Comparison of ENCODE assay signal across 19 mouse cellular contexts in genomic region chr7:71831790-71832525, GRCm38 (mm10).
A peak's percentile ranks its signal among the peaks of the same experiment; 100 is the strongest.
DNase-seq lines count a peak whose midpoint lies in the region; ATAC-seq and TF ChIP-seq lines count a peak whose summit lies in the region.
"Had no signal": no experiment of that assay in that cellular context is flagged by ENCODE, and none has a peak within 500 bp of the region (broad histone marks: within the 10 kb centered on the region; RNA-seq: fewer than 3 reads in every experiment).

No protein-coding gene starts in this region.

- no peaks in the 10 kb centered on the region for H3K9me3 ChIP-seq in liver, postnatal 0 days (ENCODE audit: low read length)
- H3K9me3 ChIP-seq in liver, embryonic 11.5 days (ENCODE audit: control insufficient read depth, low read length) = no peaks in the 10 kb centered on the region
- H3K9me3 ChIP-seq: embryonic facial prominence, embryonic 12.5 days; forebrain, embryonic 15.5 days; heart, embryonic 10.5 days; hindbrain, embryonic 12.5 days had no signal

- whole genome bisulfite sequencing in liver, postnatal 0 days (ENCODE audit: insufficient replicate concordance) = 45% methylated on average over 3 of the region's 3 CpGs
- 72% methylated on average over 3 of the region's 3 CpGs for WGBS in liver, embryonic 11.5 days

- H3K9ac ChIP-seq in liver, postnatal 0 days (replicated peaks) = no peak overlapping the region
- H3K9ac ChIP-seq in liver, embryonic 11.5 days (ENCODE audit: low read depth, low read length) = no peak overlapping the region
- H3K9ac ChIP-seq: embryonic facial prominence, embryonic 12.5 days; forebrain, embryonic 15.5 days; hindbrain, embryonic 12.5 days had no signal

- no peak for TF ChIP-seq CTCF in liver, postnatal 0 days (IDR thresholded peaks at IDR 0.05; ENCODE audit: low read depth)

- H3K27me3 ChIP-seq in liver, postnatal 0 days (ENCODE audit: insufficient read depth, low read length) = no peaks in the 10 kb centered on the region
- H3K27me3 ChIP-seq in liver, embryonic 11.5 days (replicated peaks; ENCODE audit: control insufficient read depth, insufficient read depth, low read length) = no peaks in the 10 kb centered on the region
- H3K27me3 ChIP-seq: embryonic facial prominence, embryonic 12.5 days; forebrain, embryonic 15.5 days; hindbrain, embryonic 12.5 days had no signal

- no peaks in the 10 kb centered on the region for H3K36me3 ChIP-seq in liver, postnatal 0 days (replicated peaks; ENCODE audit: insufficient read depth, low read length)
- no peaks in the 10 kb centered on the region for H3K36me3 ChIP-seq in liver, embryonic 11.5 days (ENCODE audit: control insufficient read depth, insufficient read depth, low read length)
- H3K36me3 ChIP-seq: embryonic facial prominence, embryonic 12.5 days; forebrain, embryonic 15.5 days; heart, embryonic 10.5 days; hindbrain, embryonic 12.5 days had no signal

- DNase-seq in liver, postnatal 0 days = no peak
- DNase-seq in liver, embryonic 11.5 days (ENCODE audit: low spot score) = no peak
- DNase-seq in 416B (ENCODE audit: low read depth) = peak; percentile 50
- DNase-seq in urinary bladder, adult 18-20 months (ENCODE audit: low spot score in 2 of 2) = no peak
- DNase-seq: adrenal gland, adult 8-10 months; adrenal gland, postnatal 36 days; cerebellum, adult 11 months; cerebellum, adult 8-10 months; cerebellum, postnatal 14 days; gastrocnemius, postnatal 36 days; heart, adult 18-20 months; heart, postnatal 10 days; heart, postnatal 4 days had no signal

- ATAC-seq in liver, postnatal 0 days = peak; percentile 56
- ATAC-seq in liver, embryonic 11.5 days (replicated peaks; ENCODE audit: low FRiP score) = no peak
- ATAC-seq in common myeloid progenitor, adult 5-6 weeks (replicated peaks; ENCODE audit: low read depth, poor library complexity, severe bottlenecking) = peak; percentile 66; the same call in 1 of the 2 replicates
- ATAC-seq in neutrophil, adult 5-6 weeks (ENCODE audit: extremely low read depth, insufficient number of reproducible peaks, low FRiP score, poor library complexity, severe bottlenecking) = peak; percentile 95
- ATAC-seq: forebrain, embryonic 15.5 days had no signal

- no peak for TF ChIP-seq EP300 in liver, postnatal 0 days (IDR thresholded peaks at IDR 0.05; ENCODE audit: low read depth)

- no peak overlapping the region for H3K4me2 ChIP-seq in liver, postnatal 0 days (ENCODE audit: low read depth, low read length)
- H3K4me2 ChIP-seq in liver, embryonic 11.5 days = no peak overlapping the region
- H3K4me2 ChIP-seq: embryonic facial prominence, embryonic 12.5 days; forebrain, embryonic 15.5 days; hindbrain, embryonic 12.5 days had no signal

- no peak overlapping the region for H3K4me3 ChIP-seq in liver, postnatal 0 days (ENCODE audit: low read depth, low read length)
- no peak overlapping the region for H3K4me3 ChIP-seq in liver, embryonic 11.5 days (ENCODE audit: low read depth, low read length)
- H3K4me3 ChIP-seq: embryonic facial prominence, embryonic 12.5 days; forebrain, embryonic 15.5 days; heart, embryonic 10.5 days; hindbrain, embryonic 12.5 days had no signal

- no peak overlapping the region for H3K27ac ChIP-seq in liver, postnatal 0 days (ENCODE audit: low read depth)
- H3K27ac ChIP-seq in liver, embryonic 11.5 days (ENCODE audit: low read depth, low read length) = no peak overlapping the region
- H3K27ac ChIP-seq: embryonic facial prominence, embryonic 12.5 days; forebrain, embryonic 15.5 days; heart, embryonic 10.5 days; hindbrain, embryonic 12.5 days had no signal

- H3K4me1 ChIP-seq in liver, postnatal 0 days (ENCODE audit: insufficient read depth) = no peaks in the 10 kb centered on the region
- H3K4me1 ChIP-seq in liver, embryonic 11.5 days (replicated peaks; ENCODE audit: control insufficient read depth, insufficient read depth, low read length) = no peaks in the 10 kb centered on the region
- H3K4me1 ChIP-seq: embryonic facial prominence, embryonic 12.5 days; forebrain, embryonic 15.5 days; heart, embryonic 10.5 days; hindbrain, embryonic 12.5 days had no signal
